Mouse (Mus musculus) midbrain, embryonic 12.5 days (tissue): Measurements from ENCODE around the gene Fbxo3. TPM values are rescaled to one million over a fixed set of nuclear protein-coding genes. Genes with fewer than 3 reads are reported as not detected.
"Not testable (repeated sequence)": the region's sequence is repeated elsewhere in the genome, so short reads cannot be mapped to it uniquely, and the experiment has no call there.

Source experiments
- ATAC-seq: fragments of 200-750 bp; cut with Nextera tagmentation; 2 replicates; pipeline ENCODE4 v1.8.0; 2017; ENCODE audit warnings: low read depth, moderate TSS enrichment, moderate library complexity; ENCODE audit not compliant: low FRiP score
- H3K27ac ChIP-seq: fragments of 300-500 bp; sonication (generic); replicated peaks from 2 replicates; pipeline ENCODE4 v1.5.1; 2016; ENCODE audit warnings: mild to moderate bottlenecking
- H3K27me3 ChIP-seq: fragments of 300-500 bp; sonication (generic); 2 replicates; pipeline ENCODE4 v1.6.1; 2016; ENCODE audit warnings: mild to moderate bottlenecking
- H3K36me3 ChIP-seq: fragments of 300-500 bp; sonication (generic); 2 replicates; pipeline ENCODE4 v1.6.1; 2016
- H3K4me1 ChIP-seq: fragments of 300-500 bp; sonication (generic); 2 replicates; pipeline ENCODE4 v1.6.1; 2016
- H3K4me2 ChIP-seq: fragments of 300-500 bp; sonication (generic); replicated peaks from 2 replicates; pipeline ENCODE4 v1.6.1; 2016; ENCODE audit warnings: mild to moderate bottlenecking, moderate library complexity
- H3K4me3 ChIP-seq: fragments of 300-500 bp; sonication (generic); 2 replicates; pipeline ENCODE4 v1.5.1; 2016; ENCODE audit warnings: mild to moderate bottlenecking
- H3K9ac ChIP-seq: fragments of 300-500 bp; sonication (generic); replicated peaks from 2 replicates; pipeline ENCODE4 v1.6.1; 2016; ENCODE audit warnings: mild to moderate bottlenecking, moderate library complexity
- H3K9me3 ChIP-seq: fragments of 300-500 bp; sonication (generic); 2 replicates; pipeline ENCODE4 v1.6.1; 2016; ENCODE audit warnings: mild to moderate bottlenecking
- WGBS: fragments of 180-500 bp; shearing (Covaris S2); methylation state at CpG from one replicate; pipeline ENCODE4 v1.1.7; 2016; 5-methylcytosine and 5-hydroxymethylcytosine counted together
- polyA plus RNA-seq: library from polyadenylated mRNA; unstranded; fragments of >200 nt; fragmentation: Nextera tagmentation; extraction: Ambion mirVana; gene quantifications from 2 replicates; pipeline ENCODE4 v1.2.1, GENCODE M21; 2016

Fbxo3 gene
- polyA plus RNA-seq, 1 experiment from 2014 or later = 58.8 TPM

DNA sequence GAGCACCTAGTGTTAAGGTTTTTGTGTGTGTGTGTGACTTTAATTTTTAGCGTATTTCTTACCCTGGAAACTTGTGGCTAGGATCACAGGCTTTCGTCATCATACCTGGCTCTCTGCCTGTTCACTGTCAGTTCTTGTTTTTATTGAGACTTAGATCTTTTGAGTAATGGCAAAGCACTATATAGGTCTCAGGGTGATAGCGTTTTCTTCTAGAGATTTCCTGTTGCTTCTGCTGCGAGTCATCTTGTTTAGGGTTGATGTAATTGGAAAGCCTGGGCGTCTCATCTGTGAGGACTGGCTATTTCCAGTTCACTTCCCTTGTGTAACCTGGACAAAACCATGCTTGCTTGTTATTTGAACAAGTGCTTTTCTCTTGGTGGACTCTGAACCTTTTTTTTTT lies 14.1 kb downstream of the Fbxo3 start:
- ATAC-seq = no peak
- no peak overlapping the region for H3K4me3 ChIP-seq
- H3K27ac ChIP-seq = no peak overlapping the region
- no peak overlapping the region for H3K4me2 ChIP-seq
- peaks cover 42% of the 10 kb centered on the region for H3K36me3 ChIP-seq
- H3K27me3 ChIP-seq = no peaks in the 10 kb centered on the region
- H3K9ac ChIP-seq = no peak overlapping the region
- no peaks in the 10 kb centered on the region for H3K9me3 ChIP-seq
- no peaks in the 10 kb centered on the region for H3K4me1 ChIP-seq
- WGBS = 90% methylated on average over 5 of the region's 5 CpGs

DNA sequence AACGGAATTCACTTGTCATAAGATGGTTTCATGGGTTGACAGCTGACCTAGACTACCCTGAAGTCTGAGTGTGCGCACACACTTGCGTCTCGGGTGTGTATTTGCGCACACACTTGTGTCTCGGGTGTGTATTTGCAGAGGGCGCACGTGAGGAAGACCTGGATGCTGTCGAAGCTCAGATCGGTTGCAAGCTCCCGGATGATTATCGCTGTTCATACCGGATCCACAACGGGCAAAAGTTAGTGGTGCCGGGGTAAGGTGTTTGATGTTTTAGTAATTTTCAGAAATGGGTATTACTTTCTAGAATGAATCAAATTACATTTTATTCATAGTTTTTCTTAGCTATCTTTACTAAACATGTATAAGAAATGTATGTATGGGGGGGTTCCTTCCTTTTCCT lies 15.2 kb downstream of the Fbxo3 start:
- no peak overlapping the region for H3K4me3 ChIP-seq
- peaks cover 33% of the 10 kb centered on the region for H3K36me3 ChIP-seq
- no peaks in the 10 kb centered on the region for H3K4me1 ChIP-seq
- no peak overlapping the region for H3K27ac ChIP-seq
- no peaks in the 10 kb centered on the region for H3K9me3 ChIP-seq
- H3K4me2 ChIP-seq = no peak overlapping the region
- no peak for ATAC-seq
- 93% methylated on average over 15 of the region's 15 CpGs for WGBS
- no peaks in the 10 kb centered on the region for H3K27me3 ChIP-seq
- no peak overlapping the region for H3K9ac ChIP-seq

DNA sequence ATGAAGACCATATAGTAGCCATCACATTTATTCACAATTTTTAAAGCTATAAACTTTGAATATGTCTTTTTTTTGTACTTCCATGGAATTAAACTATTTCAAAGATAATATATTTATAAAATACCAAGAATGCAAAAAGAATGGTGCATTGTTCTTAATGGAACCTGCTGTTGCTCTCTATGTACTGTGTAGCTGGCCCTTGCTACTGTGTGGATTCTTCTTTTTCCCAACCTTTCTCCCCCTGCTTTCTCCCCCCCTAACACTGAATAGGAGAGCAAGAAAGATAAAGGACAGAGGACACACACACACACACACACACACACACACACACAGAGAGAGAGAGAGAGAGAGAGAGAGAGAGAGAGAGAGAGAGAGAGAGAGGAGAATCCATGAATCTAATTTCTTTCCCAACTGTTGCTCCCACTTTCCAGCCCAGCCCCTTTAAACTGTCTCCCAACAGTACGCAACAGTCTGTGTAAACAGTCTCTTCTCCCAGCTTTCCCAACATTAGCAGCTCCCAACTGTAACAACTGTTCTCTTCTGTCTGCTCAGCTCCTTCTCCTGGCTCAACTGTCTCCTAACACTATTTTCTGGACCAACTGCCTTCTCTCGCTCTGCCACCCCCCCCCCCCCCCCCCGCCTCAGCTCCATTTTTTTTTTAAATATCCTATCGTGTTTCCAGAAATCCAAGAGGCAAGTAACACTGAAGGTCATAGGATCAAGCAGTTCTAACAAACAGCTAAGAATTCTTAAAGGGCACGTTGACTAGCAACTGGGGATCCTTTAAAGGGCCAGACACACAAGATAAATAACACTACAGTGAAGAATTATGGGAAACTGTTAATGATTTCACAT lies 16.3 kb downstream of the Fbxo3 start:
- Histone ChIP-seq H3K9ac (no peak overlapping the region), H3K36me3 (peaks cover 33% of the 10 kb centered on the region), H3K27ac (no peak overlapping the region), H3K27me3 (no peaks in the 10 kb centered on the region), H3K4me2 (no peak overlapping the region), H3K4me1 (no peaks in the 10 kb centered on the region), H3K9me3 (no peaks in the 10 kb centered on the region), H3K4me3 (no peak overlapping the region)
- no peak for ATAC-seq
- WGBS = 39% methylated on average over 5 of the region's 5 CpGs

DNA sequence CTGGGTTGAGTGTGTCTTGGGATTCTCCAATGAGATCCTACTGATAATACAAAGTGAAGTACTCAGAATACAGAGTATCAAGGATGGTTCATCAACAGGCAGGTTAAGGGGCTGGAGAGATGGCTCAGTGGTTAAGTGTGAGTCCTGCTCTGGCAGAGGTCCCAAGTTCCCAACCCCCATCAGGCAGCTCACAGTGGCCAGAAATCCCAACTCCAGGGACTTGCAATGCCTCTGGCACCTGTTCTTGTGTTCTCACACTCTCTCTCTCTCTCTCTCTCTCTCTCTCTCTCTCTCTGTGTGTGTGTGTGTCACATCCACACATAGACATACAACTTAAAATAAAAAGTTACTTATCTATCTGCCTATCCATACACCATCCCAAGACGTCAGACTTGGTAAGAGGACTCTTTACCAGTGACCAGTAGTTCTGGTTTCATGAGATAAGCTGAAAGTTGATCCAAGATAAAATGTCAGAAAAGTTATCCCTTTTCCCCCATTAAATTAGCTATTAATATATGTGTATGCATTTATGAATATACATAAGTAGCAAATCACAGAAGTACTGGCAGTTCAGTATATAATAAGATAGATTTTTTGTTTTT lies 17.1 kb downstream of the Fbxo3 start:
- no peak for ATAC-seq

DNA sequence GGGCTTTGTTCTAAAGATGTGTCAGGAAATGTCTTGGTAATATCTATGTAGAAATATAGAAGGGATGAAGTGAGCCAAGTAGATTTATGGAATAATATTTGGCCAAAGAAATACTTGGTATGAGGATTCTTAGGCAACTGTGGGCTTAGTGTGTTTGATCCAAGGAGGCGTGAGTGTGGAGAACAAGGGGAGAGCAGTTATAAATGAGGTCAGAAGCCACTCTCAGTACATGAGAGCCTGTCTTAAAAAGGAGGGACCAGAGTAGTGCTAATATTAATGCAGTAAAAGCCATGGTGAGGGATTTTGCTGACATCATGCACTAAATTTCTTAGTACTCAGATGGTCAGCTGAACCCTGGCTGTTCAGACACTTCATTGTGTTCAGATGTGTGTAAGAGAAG lies 30.9 kb downstream of the Fbxo3 start:
- no peak overlapping the region for H3K4me2 ChIP-seq
- H3K27me3 ChIP-seq = no peaks in the 10 kb centered on the region
- peaks cover 42% of the 10 kb centered on the region for H3K36me3 ChIP-seq
- H3K27ac ChIP-seq = no peak overlapping the region
- 97% methylated on average over 1 of the region's 1 CpGs for WGBS
- ATAC-seq = no peak
- H3K9me3 ChIP-seq = no peaks in the 10 kb centered on the region
- H3K4me3 ChIP-seq = no peak overlapping the region
- H3K4me1 ChIP-seq = no peaks in the 10 kb centered on the region
- no peak overlapping the region for H3K9ac ChIP-seq

More for the DNA sequence above, 17.1 kb downstream of the Fbxo3 start:
- no peak overlapping the region for H3K9ac ChIP-seq
- H3K4me3 ChIP-seq = no peak overlapping the region
- H3K9me3 ChIP-seq = no peaks in the 10 kb centered on the region
- 79% methylated on average over 1 of the region's 1 CpGs for WGBS
- H3K36me3 ChIP-seq = peaks cover 27% of the 10 kb centered on the region
- no peaks in the 10 kb centered on the region for H3K27me3 ChIP-seq
- H3K27ac ChIP-seq = no peak overlapping the region
- no peaks in the 10 kb centered on the region for H3K4me1 ChIP-seq
- no peak overlapping the region for H3K4me2 ChIP-seq

DNA sequence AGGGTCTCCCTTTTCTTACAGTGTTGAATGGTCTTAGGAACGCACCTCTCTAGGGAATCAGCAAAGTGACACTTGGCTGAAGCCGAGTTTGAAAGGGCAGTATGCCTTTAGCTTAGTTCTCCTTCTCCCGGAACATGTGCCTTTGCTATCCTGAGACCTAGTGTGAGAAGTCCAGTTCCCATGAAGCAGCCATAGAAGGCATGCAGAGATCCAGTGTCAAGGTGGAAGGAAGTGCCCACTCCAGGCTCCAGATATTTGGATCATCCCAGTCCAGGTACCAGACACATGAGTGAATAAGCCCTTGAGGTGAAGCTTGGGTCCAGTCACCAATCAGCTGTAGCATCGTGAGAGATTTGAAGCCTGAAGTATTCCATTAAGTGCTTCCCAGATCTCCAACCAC lies 31.4 kb downstream of the Fbxo3 start:
- no peak for ATAC-seq

DNA sequence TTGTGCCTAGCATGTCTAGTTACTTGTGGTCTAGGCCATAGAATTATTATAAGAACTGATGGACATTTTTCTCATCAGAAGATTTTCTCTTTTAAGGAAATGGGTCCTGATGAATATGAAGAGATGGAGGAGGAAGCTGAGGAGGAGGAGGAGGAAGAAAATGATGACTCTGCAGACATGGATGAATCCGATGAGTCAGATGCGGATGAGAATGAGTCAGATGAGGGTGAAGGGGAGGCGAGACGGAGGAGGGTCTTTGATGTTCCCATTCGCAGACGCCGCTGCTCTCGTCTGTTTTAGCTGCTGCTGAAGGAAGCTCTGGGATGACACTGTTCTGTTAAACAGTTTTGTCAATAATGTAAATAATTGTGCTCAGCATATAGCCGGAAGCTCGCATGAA lies 32.3 kb downstream of the Fbxo3 start:
- ATAC-seq = no peak
- 77% methylated on average over 10 of the region's 10 CpGs for WGBS

More for the DNA sequence above, 31.4 kb downstream of the Fbxo3 start:
- Histone ChIP-seq H3K4me3 (no peak overlapping the region), H3K9ac (no peak overlapping the region), H3K36me3 (peaks cover 38% of the 10 kb centered on the region), H3K4me1 (no peaks in the 10 kb centered on the region), H3K4me2 (no peak overlapping the region), H3K27ac (no peak overlapping the region), H3K9me3 (no peaks in the 10 kb centered on the region), H3K27me3 (no peaks in the 10 kb centered on the region)
- WGBS = 93% methylated on average over 4 of the region's 4 CpGs

DNA sequence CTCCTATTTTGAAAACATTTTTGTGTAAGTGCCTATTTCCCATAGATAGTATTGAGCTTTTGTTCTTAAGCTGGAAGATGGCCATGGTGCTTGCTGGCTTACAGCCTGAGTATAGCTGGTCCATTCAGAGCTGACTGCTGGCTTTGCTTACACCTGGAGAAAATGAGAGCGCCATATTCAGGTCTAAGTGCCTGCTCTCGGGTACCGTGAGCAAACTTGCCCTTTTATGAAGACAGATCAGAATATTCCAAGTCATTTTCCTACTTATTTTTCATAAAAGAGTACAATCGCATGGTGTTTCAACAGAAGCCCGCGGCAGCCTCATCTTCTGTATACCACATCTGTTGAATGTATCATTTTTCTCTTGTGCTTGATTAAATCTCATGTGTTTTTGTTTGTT lies 33.5 kb downstream of the Fbxo3 start:
- no peak for ATAC-seq
- WGBS = 98% methylated on average over 6 of the region's 6 CpGs
- no peak overlapping the region for H3K27ac ChIP-seq
- H3K36me3 ChIP-seq = peaks cover 22% of the 10 kb centered on the region
- no peak overlapping the region for H3K4me3 ChIP-seq
- no peaks in the 10 kb centered on the region for H3K4me1 ChIP-seq
- no peaks in the 10 kb centered on the region for H3K9me3 ChIP-seq
- no peak overlapping the region for H3K9ac ChIP-seq
- H3K4me2 ChIP-seq = no peak overlapping the region
- H3K27me3 ChIP-seq = no peaks in the 10 kb centered on the region

More for the DNA sequence above, 32.3 kb downstream of the Fbxo3 start:
- Histone ChIP-seq H3K9me3 (no peaks in the 10 kb centered on the region), H3K27ac (no peak overlapping the region), H3K27me3 (no peaks in the 10 kb centered on the region), H3K9ac (no peak overlapping the region), H3K36me3 (peaks cover 30% of the 10 kb centered on the region), H3K4me2 (no peak overlapping the region), H3K4me3 (no peak overlapping the region), H3K4me1 (no peaks in the 10 kb centered on the region)

DNA sequence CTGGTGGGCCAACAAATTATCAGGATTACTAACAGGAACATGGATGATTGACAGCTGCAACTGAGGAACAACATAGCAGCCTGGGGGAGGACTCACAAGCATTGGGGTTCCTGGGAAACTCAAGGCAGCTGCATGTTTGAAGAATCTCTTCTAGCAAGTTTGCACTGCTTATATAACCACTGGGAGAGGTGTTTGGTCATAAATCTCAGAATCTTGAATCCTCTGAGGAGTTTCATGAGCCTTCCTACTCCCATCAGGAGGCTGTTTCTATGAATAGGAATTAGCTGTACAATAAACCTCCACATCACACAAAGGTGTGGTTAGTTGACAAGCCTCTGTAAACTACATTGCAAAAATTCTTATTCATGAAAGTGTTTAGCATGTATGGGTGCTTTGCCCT lies 35.1 kb downstream of the Fbxo3 start:
- ATAC-seq = no peak

DNA sequence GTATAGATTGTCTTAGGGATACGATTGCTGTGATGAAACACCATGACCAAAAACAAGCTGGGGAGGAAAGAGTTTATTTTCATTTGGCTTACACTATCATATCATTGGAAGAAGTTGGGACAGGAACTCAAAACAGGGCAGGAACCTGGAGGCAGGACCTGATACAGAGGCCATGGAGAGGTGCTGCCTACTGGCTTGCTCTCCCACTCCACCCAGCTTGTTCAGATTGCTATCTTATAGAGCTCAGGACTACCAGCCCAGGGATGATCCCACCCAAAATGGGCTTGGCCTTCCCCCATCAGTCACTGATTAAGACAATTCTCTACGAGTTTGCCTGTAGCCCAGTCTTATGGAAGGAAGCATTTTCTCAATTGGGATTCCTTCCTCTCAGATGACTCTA lies 36.6 kb downstream of the Fbxo3 start:
- H3K4me3 ChIP-seq = no peak overlapping the region
- no peak overlapping the region for H3K27ac ChIP-seq
- H3K9ac ChIP-seq = no peak overlapping the region
- peaks cover 17% of the 10 kb centered on the region for H3K36me3 ChIP-seq
- no peaks in the 10 kb centered on the region for H3K4me1 ChIP-seq
- no peak for ATAC-seq
- H3K4me2 ChIP-seq = no peak overlapping the region
- H3K9me3 ChIP-seq = no peaks in the 10 kb centered on the region
- WGBS = 88% methylated on average over 2 of the region's 2 CpGs
- H3K27me3 ChIP-seq = no peaks in the 10 kb centered on the region

More for the DNA sequence above, 35.1 kb downstream of the Fbxo3 start:
- Histone ChIP-seq H3K36me3 (peaks cover 22% of the 10 kb centered on the region), H3K27me3 (no peaks in the 10 kb centered on the region), H3K4me3 (no peak overlapping the region), H3K27ac (no peak overlapping the region), H3K9ac (no peak overlapping the region), H3K4me1 (no peaks in the 10 kb centered on the region), H3K9me3 (no peaks in the 10 kb centered on the region), H3K4me2 (no peak overlapping the region)

DNA sequence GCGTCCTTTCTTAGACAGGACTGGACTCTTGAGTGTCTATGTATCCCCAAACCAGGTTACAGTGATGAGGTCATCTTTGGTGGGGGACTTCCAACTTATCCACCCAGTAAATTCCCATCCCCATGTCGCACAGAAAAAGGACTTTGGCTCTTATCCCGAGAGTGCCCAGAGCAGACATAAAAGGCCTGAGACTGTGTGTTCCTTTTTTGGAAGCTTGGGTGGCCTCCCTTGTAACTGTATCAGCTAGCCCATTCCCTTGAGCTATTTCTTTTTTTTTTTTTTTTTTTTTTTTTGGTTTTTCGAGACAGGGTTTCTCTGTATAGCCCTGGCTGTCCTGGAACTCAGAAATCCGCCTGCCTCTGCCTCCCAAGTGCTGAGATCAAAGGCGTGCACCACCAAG lies 38.0 kb downstream of the Fbxo3 start, which contains the start of gene Gm10912:
Gm10912 (plus strand) TSS at position 301 of the 400 bp plus-strand sequence.
- H3K4me2 ChIP-seq, H3K27ac ChIP-seq, H3K27me3 ChIP-seq, ATAC-seq, H3K9ac ChIP-seq, H3K4me3 ChIP-seq, H3K4me1 ChIP-seq, H3K9me3 ChIP-seq: not testable (repeated sequence)
- WGBS = 89% methylated on average over 5 of the region's 6 CpGs
- peaks cover 10% of the 10 kb centered on the region; the same call in 1 of the 2 replicates for H3K36me3 ChIP-seq

DNA sequence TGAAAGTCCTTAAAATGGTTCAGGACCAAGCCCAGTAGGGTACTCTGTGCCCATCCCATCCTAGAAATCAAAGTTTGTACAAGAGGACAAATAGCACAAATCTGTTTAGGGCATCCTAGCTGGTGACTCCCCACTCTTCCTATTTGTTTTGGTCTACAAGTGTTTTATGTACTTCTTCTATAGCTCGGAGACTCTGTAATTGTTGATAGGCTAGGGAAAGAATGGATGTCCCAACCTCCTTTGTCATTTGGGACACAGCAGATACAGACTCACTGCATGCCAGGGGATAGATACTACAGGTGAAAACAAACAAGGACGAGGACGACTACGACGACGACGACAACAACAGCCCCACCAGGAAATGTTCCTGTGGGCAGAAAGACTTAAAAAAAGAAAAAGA lies 40.9 kb downstream of the Fbxo3 start, which contains the start of gene Gm10799:
Gm10799 (minus strand) TSS at position 101 of the 400 bp plus-strand sequence.
- 93% methylated on average over 7 of the region's 7 CpGs for WGBS
- H3K4me3 ChIP-seq, H3K4me1 ChIP-seq: not testable (repeated sequence)

More for the DNA sequence above, 40.9 kb downstream of the Fbxo3 start, which contains the start of gene Gm10799:
- H3K9ac ChIP-seq, H3K9me3 ChIP-seq, H3K27me3 ChIP-seq, ATAC-seq, H3K4me2 ChIP-seq, H3K27ac ChIP-seq, H3K36me3 ChIP-seq: not testable (repeated sequence)
